Mouse (Mus musculus) lung, postnatal 0 days (tissue): Measurements from ENCODE around the gene Hoxa2. TPM values are rescaled to one million over a fixed set of nuclear protein-coding genes. Genes with fewer than 3 reads are reported as not detected.
A peak's percentile ranks its signal among the peaks of the same experiment; 100 is the strongest.

Source experiments
- ATAC-seq: fragments of 200-750 bp; cut with Nextera tagmentation; 2 replicates; pipeline ENCODE4 v1.8.0; 2017; ENCODE audit warnings: moderate library complexity
- DNase-seq: peaks from one replicate; pipeline ENCODE4 v3.0.0-alpha.2; 2016; ENCODE audit warnings: low spot score
- H3K27ac ChIP-seq: fragments of 300-500 bp; sonication (generic); 2 replicates; pipeline ENCODE4 v1.5.1; 2014; ENCODE audit warnings: antibody characterized with exemption, mild to moderate bottlenecking, low read length, mixed read lengths
- H3K27me3 ChIP-seq: fragments of 300-500 bp; sonication (generic); replicated peaks from 2 replicates; pipeline ENCODE4 v1.6.1; 2014; ENCODE audit warnings: low read length, mixed read lengths; ENCODE audit not compliant: insufficient read depth
- H3K36me3 ChIP-seq: fragments of 300-500 bp; sonication (generic); 2 replicates; pipeline ENCODE4 v1.6.1; 2014; ENCODE audit warnings: low read length, mixed read lengths; ENCODE audit not compliant: insufficient read depth
- H3K4me1 ChIP-seq: fragments of 300-500 bp; sonication (generic); 2 replicates; pipeline ENCODE4 v1.6.1; 2014; ENCODE audit warnings: antibody characterized with exemption, low read depth, low read length, mixed read lengths; ENCODE audit not compliant: insufficient read depth
- H3K4me2 ChIP-seq: fragments of 300-500 bp; sonication (generic); replicated peaks from 2 replicates; pipeline ENCODE4 v1.6.1; 2014; ENCODE audit warnings: low read depth, mild to moderate bottlenecking, low read length, moderate library complexity, mixed read lengths
- H3K4me3 ChIP-seq: fragments of 300-500 bp; sonication (generic); 2 replicates; pipeline ENCODE4 v1.5.1; 2014; ENCODE audit warnings: low read depth, low read length
- H3K9ac ChIP-seq: fragments of 300-500 bp; sonication (generic); replicated peaks from 2 replicates; pipeline ENCODE4 v1.6.1; 2014; ENCODE audit warnings: low read depth, mild to moderate bottlenecking
- H3K9me3 ChIP-seq: fragments of 300-500 bp; sonication (generic); 2 replicates; pipeline ENCODE4 v1.6.1; 2016; ENCODE audit warnings: low read length, mixed read lengths
- CTCF ChIP-seq: IDR thresholded peaks from 2 replicates; pipeline ENCODE4 v1.5.1; 2016; ENCODE audit warnings: antibody characterized with exemption, mild to moderate bottlenecking
- EP300 ChIP-seq: IDR thresholded peaks from 2 replicates; pipeline ENCODE4 v1.6.1; 2016; ENCODE audit warnings: antibody characterized with exemption, mild to moderate bottlenecking, control low read depth
- WGBS: fragments of 180-500 bp; shearing (Covaris S2); extraction: QIAGEN DNeasy Blood & Tissue Kit; methylation state at CpG from one replicate; pipeline ENCODE4 v1.1.7; 2014; 5-methylcytosine and 5-hydroxymethylcytosine counted together
- polyA plus RNA-seq: library from polyadenylated mRNA; unstranded; fragments of >200 nt; fragmentation: Nextera tagmentation; extraction: Ambion mirVana; gene quantifications from 2 replicates; pipeline ENCODE4 v1.2.1, GENCODE M21; 2015

Hoxa2 gene
- polyA plus RNA-seq, 1 experiment from 2014 or later = 7.2 TPM

GRCm38 (mm10) chr6:52183311-52184080 lies 18.9 kb upstream of the Hoxa2 start:
- H3K27ac ChIP-seq = no peak overlapping the region
- no peak overlapping the region for H3K4me3 ChIP-seq
- H3K4me2 ChIP-seq = no peak overlapping the region
- 27% methylated on average over 10 of the region's 10 CpGs for WGBS
- no peaks in the 10 kb centered on the region for H3K9me3 ChIP-seq
- TF ChIP-seq CTCF (no peak), EP300 (no peak)
- no peaks in the 10 kb centered on the region for H3K36me3 ChIP-seq
- H3K4me1 ChIP-seq = 0 out of 2 replicates have a peak, but pooled peaks cover 6% of the 10 kb centered on the region
- peaks cover 22% of the 10 kb centered on the region for H3K27me3 ChIP-seq
- DNase-seq = no peak
- no peak for ATAC-seq
- H3K9ac ChIP-seq = no peak overlapping the region

- DNase-seq (no peak), ATAC-seq (no peak)
- no peaks in the 10 kb centered on the region for H3K36me3 ChIP-seq
- no peak overlapping the region for H3K4me2 ChIP-seq
- no peaks in the 10 kb centered on the region for H3K9me3 ChIP-seq
- no peak overlapping the region for H3K9ac ChIP-seq
- no peak overlapping the region for H3K4me3 ChIP-seq
- 0 out of 2 replicates have a peak, but pooled peaks cover 6% of the 10 kb centered on the region for H3K4me1 ChIP-seq
- H3K27ac ChIP-seq = no peak overlapping the region
- H3K27me3 ChIP-seq = peaks cover 22% of the 10 kb centered on the region
- TF ChIP-seq CTCF (no peak), EP300 (no peak)
- WGBS = 61% methylated on average over 1 of the region's 1 CpGs
Measured at GRCm38 (mm10) chr6:52182793-52183192, 18.2 kb upstream of the Hoxa2 start.

GRCm38 (mm10) chr6:52182030-52182429 lies 17.4 kb upstream of the Hoxa2 start:
- Histone ChIP-seq H3K9ac (no peak overlapping the region), H3K36me3 (no peaks in the 10 kb centered on the region), H3K4me1 (0 out of 2 replicates have a peak, but pooled peaks cover 6% of the 10 kb centered on the region), H3K4me3 (no peak overlapping the region), H3K4me2 (no peak overlapping the region), H3K27ac (no peak overlapping the region), H3K27me3 (peaks cover 19% of the 10 kb centered on the region), H3K9me3 (no peaks in the 10 kb centered on the region)
- DNase-seq = no peak
- TF ChIP-seq CTCF = no peak
- WGBS = 40% methylated on average over 2 of the region's 2 CpGs
- no peak for ATAC-seq

- Histone ChIP-seq H3K4me3 (no peak overlapping the region), H3K27ac (peak overlapping the region; percentile 39; the same call in 1 of the 2 replicates)
- WGBS = 29% methylated on average over 3 of the region's 3 CpGs
Measured at GRCm38 (mm10) chr6:52180726-52181125, 16.1 kb upstream of the Hoxa2 start.

GRCm38 (mm10) chr6:52180213-52180710 lies 15.6 kb upstream of the Hoxa2 start:
- no peaks in the 10 kb centered on the region for H3K36me3 ChIP-seq
- TF ChIP-seq CTCF (no peak), EP300 (no peak)
- peak overlapping the region; percentile 62 for H3K4me2 ChIP-seq
- H3K27me3 ChIP-seq = peaks cover 15% of the 10 kb centered on the region
- 11% methylated on average over 11 of the region's 11 CpGs for WGBS
- H3K9ac ChIP-seq = peak overlapping the region; percentile 65
- ATAC-seq (no peak), DNase-seq (no peak)
- H3K27ac ChIP-seq = peak overlapping the region; percentile 73
- no peaks in the 10 kb centered on the region for H3K9me3 ChIP-seq
- peak overlapping the region; percentile 56 for H3K4me3 ChIP-seq
- 0 out of 2 replicates have a peak, but pooled peaks cover 6% of the 10 kb centered on the region for H3K4me1 ChIP-seq

More at GRCm38 (mm10) chr6:52180726-52181125, 16.1 kb upstream of the Hoxa2 start:
- Histone ChIP-seq H3K4me1 (0 out of 2 replicates have a peak, but pooled peaks cover 6% of the 10 kb centered on the region), H3K4me2 (peak overlapping the region; percentile 62), H3K27me3 (peaks cover 15% of the 10 kb centered on the region), H3K9me3 (no peaks in the 10 kb centered on the region), H3K9ac (0 out of 2 replicates have a peak overlapping the region, but pooled peaks have one; percentile 65), H3K36me3 (no peaks in the 10 kb centered on the region)
- TF ChIP-seq CTCF = no peak
- TF ChIP-seq EP300 = no peak
- DNase-seq (no peak), ATAC-seq (no peak)

GRCm38 (mm10) chr6:52179690-52180089 lies 15.1 kb upstream of the Hoxa2 start:
- no peak for ATAC-seq
- Histone ChIP-seq H3K9ac (peak overlapping the region; percentile 65), H3K27ac (peak overlapping the region; percentile 73), H3K4me1 (0 out of 2 replicates have a peak, but pooled peaks cover 3% of the 10 kb centered on the region), H3K27me3 (peaks cover 15% of the 10 kb centered on the region), H3K36me3 (no peaks in the 10 kb centered on the region), H3K4me3 (peak overlapping the region; percentile 56), H3K4me2 (peak overlapping the region; percentile 62), H3K9me3 (no peaks in the 10 kb centered on the region)
- DNase-seq = no peak
- no peak for TF ChIP-seq CTCF
- TF ChIP-seq EP300 = no peak
- 4% methylated on average over 10 of the region's 10 CpGs for WGBS
